Mouse (Mus musculus) ES-E14 (cell line): ENCODE measurements at regions not wholly inside any gene's neighbourhood (a gene's known extent, or its start where the extent isn't known, plus 50 kb on each side); places are given as distances from the start of the nearest gene placed in this dataset.

Source experiments
- MAFK ChIP-seq: IDR thresholded peaks from 2 replicates; pipeline ENCODE4 v1.6.1; 2014; ENCODE audit warnings: mild to moderate bottlenecking, low read depth, low read length, inconsistent platforms; ENCODE audit not compliant: insufficient read depth
- ZC3H11A ChIP-seq: IDR thresholded peaks from 2 replicates; pipeline ENCODE4 v1.6.1; 2012; ENCODE audit warnings: low read depth, mild to moderate bottlenecking, inconsistent platforms, low read length, borderline replicate concordance

GRCm38 (mm10) chr11:113028235-113028919 is 246.4 kb downstream of the Sox9 start:
- no peak for TF ChIP-seq ZC3H11A
- TF ChIP-seq MAFK, result no peak
